Comparison of ENCODE assay signal across 8 mouse cellular contexts in genomic region chr12:112723445-112723844, GRCm38 (mm10). TPM values are rescaled to one million over a fixed set of nuclear protein-coding genes. Genes with fewer than 3 reads are reported as not detected.
DNase-seq lines count a peak whose midpoint lies in the region; ATAC-seq and TF ChIP-seq lines count a peak whose summit lies in the region.

No protein-coding gene starts in this region.

- H3K27ac ChIP-seq in lung, embryonic 16.5 days (ENCODE audit: low read length): no peak overlapping the region
- no peak overlapping the region for H3K27ac ChIP-seq in limb, embryonic 14.5 days (replicated peaks; ENCODE audit: low read depth, low read length)
- H3K27ac ChIP-seq in stomach, embryonic 16.5 days (ENCODE audit: low read length): no peak overlapping the region

- H3K9ac ChIP-seq in lung, embryonic 16.5 days (ENCODE audit: low read length): peak overlapping the region; percentile 79
- H3K9ac ChIP-seq in limb, embryonic 14.5 days (ENCODE audit: low read depth, low read length, severe bottlenecking): 0 out of 2 replicates have a peak overlapping the region, but pooled peaks have one; percentile 85
- H3K9ac ChIP-seq in stomach, embryonic 16.5 days (ENCODE audit: low read length): peak overlapping the region; percentile 90

- no peaks in the 10 kb centered on the region for H3K9me3 ChIP-seq in lung, embryonic 16.5 days (ENCODE audit: control insufficient read depth, low read length)
- no peaks in the 10 kb centered on the region for H3K9me3 ChIP-seq in limb, embryonic 14.5 days (ENCODE audit: control insufficient read depth, low read length)
- H3K9me3 ChIP-seq in stomach, embryonic 16.5 days (replicated peaks; ENCODE audit: control insufficient read depth, low read length): no peaks in the 10 kb centered on the region

- H3K4me1 ChIP-seq in lung, embryonic 16.5 days (replicated peaks; ENCODE audit: control insufficient read depth, insufficient read depth, low read length): peaks cover 17% of the 10 kb centered on the region
- H3K4me1 ChIP-seq in limb, embryonic 14.5 days (ENCODE audit: control insufficient read depth, insufficient read depth, low read length): peaks cover 17% of the 10 kb centered on the region; the same call in 1 of the 2 replicates
- peaks cover 20% of the 10 kb centered on the region for H3K4me1 ChIP-seq in stomach, embryonic 16.5 days (ENCODE audit: control insufficient read depth, insufficient read depth, low read length)

- DNase-seq in cerebellum, adult 11 months: peak; percentile 17
- DNase-seq in cerebellum, postnatal 14 days: no peak
- no peak for DNase-seq in lung, postnatal 10 days
- DNase-seq in limb, embryonic 14.5 days (ENCODE audit: low spot score): no peak
- DNase-seq in ovary, adult 18-20 months (ENCODE audit: low spot score): no peak

- H3K36me3 ChIP-seq in lung, embryonic 16.5 days (ENCODE audit: control insufficient read depth, insufficient read depth, low read length): no peaks in the 10 kb centered on the region
- H3K36me3 ChIP-seq in limb, embryonic 14.5 days (ENCODE audit: control insufficient read depth, insufficient read depth, low read length): peaks cover 17% of the 10 kb centered on the region
- H3K36me3 ChIP-seq in stomach, embryonic 16.5 days (ENCODE audit: control insufficient read depth, insufficient read depth, low read length): no peaks in the 10 kb centered on the region

- H3K4me2 ChIP-seq in lung, embryonic 16.5 days (ENCODE audit: low read depth, low read length): peak overlapping the region; percentile 88
- peak overlapping the region; percentile 85 for H3K4me2 ChIP-seq in limb, embryonic 14.5 days (replicated peaks; ENCODE audit: low read depth, low read length, severe bottlenecking)
- H3K4me2 ChIP-seq in stomach, embryonic 16.5 days (ENCODE audit: low read depth, low read length): peak overlapping the region; percentile 85

- H3K27me3 ChIP-seq in lung, embryonic 16.5 days (ENCODE audit: control insufficient read depth, insufficient read depth, low read depth, low read length): peaks cover 5% of the 10 kb centered on the region; the same call in 1 of the 2 replicates
- H3K27me3 ChIP-seq in limb, embryonic 14.5 days (ENCODE audit: control insufficient read depth, insufficient read depth, low read length): no peaks in the 10 kb centered on the region
- no peaks in the 10 kb centered on the region for H3K27me3 ChIP-seq in stomach, embryonic 16.5 days (ENCODE audit: control insufficient read depth, insufficient read depth, low read length)

- no peak for ATAC-seq in lung, embryonic 16.5 days (ENCODE audit: low read depth)
- no peak for ATAC-seq in limb, embryonic 14.5 days (ENCODE audit: low FRiP score, low read depth)
- no peak for ATAC-seq in stomach, embryonic 16.5 days (ENCODE audit: insufficient read depth, low FRiP score)
- no peak for ATAC-seq in megakaryocyte-erythroid progenitor cell, adult 5-6 weeks (replicated peaks; ENCODE audit: low FRiP score, low TSS enrichment, poor library complexity, severe bottlenecking)

- 72% methylated on average over 6 of the region's 6 CpGs for WGBS in lung, embryonic 16.5 days
- 96% methylated on average over 6 of the region's 6 CpGs for WGBS in limb, embryonic 14.5 days
- 80% methylated on average over 6 of the region's 6 CpGs for WGBS in stomach, embryonic 16.5 days

- no peak for TF ChIP-seq POLR2A in limb, embryonic 14.5 days (IDR thresholded peaks at IDR 0.05; ENCODE audit: borderline replicate concordance, extremely low read depth, insufficient read depth, insufficient read length)

- peak overlapping the region; percentile 74 for H3K4me3 ChIP-seq in lung, embryonic 16.5 days (ENCODE audit: low read length)
- peak overlapping the region; percentile 86 for H3K4me3 ChIP-seq in limb, embryonic 14.5 days (replicated peaks; ENCODE audit: low read length)
- H3K4me3 ChIP-seq in stomach, embryonic 16.5 days (replicated peaks; ENCODE audit: low read length): peak overlapping the region; percentile 73

RNA-seq across cellular contexts. Expression of gene Cep170b, which starts 3.2 kb away (rescaled TPM):
- 13.5 and 15.8 TPM in 2 replicates for polyA plus RNA-seq in lung, embryonic 16.5 days (2015; fragmentation: Nextera tagmentation; extraction: Ambion mirVana)
- 30.1 and 36.9 TPM in 2 replicates for polyA plus RNA-seq in limb, embryonic 14.5 days (2012; rRNA removed)
- 21.3 and 23.6 TPM in 2 replicates for polyA plus RNA-seq in limb, embryonic 14.5 days (2014; fragmentation: Nextera tagmentation; extraction: Ambion mirVana)
- polyA plus RNA-seq in stomach, embryonic 16.5 days (2015; fragmentation: Nextera tagmentation; extraction: Ambion mirVana): 19.8 and 21.9 TPM in 2 replicates
- 0.07 and 2.0 TPM in 2 replicates for total RNA-seq in megakaryocyte-erythroid progenitor cell, adult 5-6 weeks (2014; fragmentation: Nextera tagmentation)
- total RNA-seq in megakaryocyte-erythroid progenitor cell, adult 5-6 weeks (2017): 0.11 and 20.5 TPM in 2 replicates

RNA-seq across cellular contexts. Expression of gene Pld4, which starts 37.0 kb away (rescaled TPM):
- 15.0 and 20.3 TPM in 2 replicates for polyA plus RNA-seq in lung, embryonic 16.5 days (2015; fragmentation: Nextera tagmentation; extraction: Ambion mirVana)
- 15.7 and 16.9 TPM in 2 replicates for polyA plus RNA-seq in limb, embryonic 14.5 days (2012; rRNA removed)
- polyA plus RNA-seq in limb, embryonic 14.5 days (2014; fragmentation: Nextera tagmentation; extraction: Ambion mirVana): 13.4 and 14.0 TPM in 2 replicates
- 13.7 and 17.1 TPM in 2 replicates for polyA plus RNA-seq in stomach, embryonic 16.5 days (2015; fragmentation: Nextera tagmentation; extraction: Ambion mirVana)
- 1.2 TPM in 1 of 2 replicates, not detected in the other for total RNA-seq in megakaryocyte-erythroid progenitor cell, adult 5-6 weeks (2014; fragmentation: Nextera tagmentation)
- 0.14 and 0.46 TPM in 2 replicates for total RNA-seq in megakaryocyte-erythroid progenitor cell, adult 5-6 weeks (2017)

RNA-seq across cellular contexts. Expression of gene Zbtb42, which starts 44.8 kb away (rescaled TPM):
- polyA plus RNA-seq in lung, embryonic 16.5 days (2015; fragmentation: Nextera tagmentation; extraction: Ambion mirVana): 11.1 and 11.3 TPM in 2 replicates
- polyA plus RNA-seq in limb, embryonic 14.5 days (2012; rRNA removed): 2.5 and 3.3 TPM in 2 replicates
- polyA plus RNA-seq in limb, embryonic 14.5 days (2014; fragmentation: Nextera tagmentation; extraction: Ambion mirVana): 1.9 and 2.5 TPM in 2 replicates
- polyA plus RNA-seq in stomach, embryonic 16.5 days (2015; fragmentation: Nextera tagmentation; extraction: Ambion mirVana): 9.7 and 12.2 TPM in 2 replicates
- total RNA-seq in megakaryocyte-erythroid progenitor cell, adult 5-6 weeks (2014; fragmentation: Nextera tagmentation): 0.33 and 0.67 TPM in 2 replicates
- 0.11 and 6.8 TPM in 2 replicates for total RNA-seq in megakaryocyte-erythroid progenitor cell, adult 5-6 weeks (2017)

RNA-seq across cellular contexts. Expression of gene Akt1, which starts 48.8 kb away (rescaled TPM):
- 42.4 and 43.5 TPM in 2 replicates for polyA plus RNA-seq in lung, embryonic 16.5 days (2015; fragmentation: Nextera tagmentation; extraction: Ambion mirVana)
- polyA plus RNA-seq in limb, embryonic 14.5 days (2012; rRNA removed): 305 and 332 TPM in 2 replicates
- 148 and 181 TPM in 2 replicates for polyA plus RNA-seq in limb, embryonic 14.5 days (2014; fragmentation: Nextera tagmentation; extraction: Ambion mirVana)
- polyA plus RNA-seq in stomach, embryonic 16.5 days (2015; fragmentation: Nextera tagmentation; extraction: Ambion mirVana): 50.7 and 52.8 TPM in 2 replicates
- 101 and 119 TPM in 2 replicates for total RNA-seq in megakaryocyte-erythroid progenitor cell, adult 5-6 weeks (2014; fragmentation: Nextera tagmentation)
- 42.9 and 71.8 TPM in 2 replicates for total RNA-seq in megakaryocyte-erythroid progenitor cell, adult 5-6 weeks (2017)
